Mouse (Mus musculus) gastrocnemius, adult 18-20 months (tissue): ENCODE data around the gene Gm4981. TPM values are rescaled to one million over a fixed set of nuclear protein-coding genes. Genes with fewer than 3 reads are reported as not detected.
"Not testable (repeated sequence)": the region's sequence is repeated elsewhere in the genome, so short reads cannot be mapped to it uniquely, and the experiment has no call there.

Experiments used
- DNase-seq: peaks from one replicate; pipeline ENCODE4 v3.0.0; 2021; ENCODE audit warnings: low spot score
- long read RNA-seq, 2 experiments: library from polyadenylated mRNA; stranded (forward); transcript quantifications; one replicate each; pipeline ENCODE4 v2.0.0; 2021
- total RNA-seq, 2 experiments: library from RNA; stranded (reverse); gene quantifications; 2 replicates each; pipeline ENCODE4 v1.2.3; 2021

Gene Gm4981
- not detected for total RNA-seq
- long read RNA-seq, experiment 1 = 0 reads
- long read RNA-seq, experiment 2 = 0 reads

- no peak for DNase-seq
These were observed at the start of gene Gm4981 for GRCm38 (mm10) chr10:58236613-58237012. Gene Gm4981, minus strand, starts transcription at chr10:58236701.

- no peak for DNase-seq
These were observed 45.7 kb upstream of the Gm4981 start for GRCm38 (mm10) chr10:58282238-58282637.

- no peak for DNase-seq
These were observed 22.0 kb upstream of the Gm4981 start for GRCm38 (mm10) chr10:58258466-58258865.

GRCm38 (mm10) chr10:58255954-58256353, 19.5 kb upstream of the Gm4981 start:
- no peak for DNase-seq

GRCm38 (mm10) chr10:58255213-58255892, 18.9 kb upstream of the Gm4981 start, which contains the start of gene Gcc2:
Gene Gcc2, plus strand, starts transcription at chr10:58255497.
- DNase-seq = peak; percentile 95

- no peak for DNase-seq
These were observed 18.2 kb upstream of the Gm4981 start for GRCm38 (mm10) chr10:58254635-58255175.

GRCm38 (mm10) chr10:58249535-58249934, 13.0 kb upstream of the Gm4981 start:
- no peak for DNase-seq

- peak; percentile 70 for DNase-seq
These were observed 2.7 kb upstream of the Gm4981 start for GRCm38 (mm10) chr10:58238984-58239740.

- DNase-seq = not testable (repeated sequence)
These were observed 1.5 kb downstream of the Gm4981 start for GRCm38 (mm10) chr10:58234985-58235384.

- DNase-seq = not testable (repeated sequence)
These were observed 2.8 kb downstream of the Gm4981 start for GRCm38 (mm10) chr10:58233740-58234121.

GRCm38 (mm10) chr10:58233054-58233739, 3.3 kb downstream of the Gm4981 start:
- not testable (repeated sequence) for DNase-seq

- not testable (repeated sequence) for DNase-seq
These were observed 3.9 kb downstream of the Gm4981 start, which contains the start of gene Duxf3 for GRCm38 (mm10) chr10:58232641-58232969. Gene Duxf3, minus strand, starts transcription at chr10:58232675.

GRCm38 (mm10) chr10:58231779-58232640, 4.5 kb downstream of the Gm4981 start:
- peak; percentile 85 for DNase-seq

GRCm38 (mm10) chr10:58231088-58231487, 5.4 kb downstream of the Gm4981 start:
- DNase-seq = peak; percentile 66

- DNase-seq = not testable (repeated sequence)
These were observed 6.5 kb downstream of the Gm4981 start for GRCm38 (mm10) chr10:58230021-58230420.

- not testable (repeated sequence) for DNase-seq
These were observed 8.7 kb downstream of the Gm4981 start for GRCm38 (mm10) chr10:58227798-58228197.

GRCm38 (mm10) chr10:58226357-58226756, 10.1 kb downstream of the Gm4981 start:
- not testable (repeated sequence) for DNase-seq

- not testable (repeated sequence) for DNase-seq
These were observed 11.4 kb downstream of the Gm4981 start, which contains the start of gene AW822073 for GRCm38 (mm10) chr10:58224827-58225785. Gene AW822073, minus strand, starts transcription at chr10:58224930.
